Mouse (Mus musculus): Measurements from ENCODE around the gene Asdurf. TPM values are rescaled to one million over a fixed set of nuclear protein-coding genes. Genes with fewer than 3 reads are reported as not detected.
"Not testable (repeated sequence)": the region's sequence is repeated elsewhere in the genome, so short reads cannot be mapped to it uniquely, and the experiment has no call there.

Asdurf gene
- polyA plus RNA-seq, 1 experiment from 2014 or later = 13.4 TPM

GRCm38 (mm10) chr1:53358988-53359387 lies 6.6 kb upstream of the Asdurf start:
- H3K27ac ChIP-seq (replicated peaks) = no peak overlapping the region
- no peak overlapping the region for H3K9ac ChIP-seq (ENCODE audit: low read length)
- H3K36me3 ChIP-seq (ENCODE audit: control insufficient read depth, insufficient read depth, low read length) = no peaks in the 10 kb centered on the region
- no peaks in the 10 kb centered on the region for H3K4me1 ChIP-seq (replicated peaks; ENCODE audit: control insufficient read depth, insufficient read depth)
- H3K4me2 ChIP-seq (replicated peaks; ENCODE audit: low read depth) = no peak overlapping the region
- no peaks in the 10 kb centered on the region for H3K9me3 ChIP-seq (ENCODE audit: control insufficient read depth, low read length)
- no peak for TF ChIP-seq EP300 (optimal IDR thresholded peaks at IDR 0.05)
- TF ChIP-seq CTCF (IDR thresholded peaks at IDR 0.05; ENCODE audit: low read depth) = no peak
- ATAC-seq (ENCODE audit: low FRiP score, low TSS enrichment) (no peak), DNase-seq (ENCODE audit: low spot score) (no peak)
- H3K4me3 ChIP-seq (ENCODE audit: low read depth, low read length) = no peak overlapping the region
- H3K27me3 ChIP-seq (ENCODE audit: control insufficient read depth, insufficient read depth, low read length) = no peaks in the 10 kb centered on the region

DNA sequence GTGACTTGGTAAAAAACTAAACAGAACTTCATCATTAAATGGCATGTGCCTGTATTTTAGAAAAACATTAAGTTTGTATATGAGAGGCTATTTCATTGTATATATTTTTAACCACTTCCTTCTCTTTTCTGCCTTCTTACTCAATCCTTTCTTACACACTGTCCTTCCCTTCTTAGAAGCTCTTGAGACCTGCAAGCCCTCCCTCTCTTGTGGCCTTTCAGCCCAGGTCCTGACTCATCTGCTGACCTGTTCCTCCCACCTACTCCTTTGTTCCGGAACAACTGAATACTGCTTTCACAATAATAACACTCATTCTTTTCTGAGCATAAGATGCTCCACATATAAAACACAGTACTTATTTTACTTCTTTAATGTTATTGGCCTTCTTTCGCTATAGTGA lies 11.3 kb downstream of the Asdurf start:
- H3K9ac ChIP-seq (ENCODE audit: low read length) = no peak overlapping the region
- H3K27ac ChIP-seq (replicated peaks) = no peak overlapping the region
- H3K4me3 ChIP-seq (ENCODE audit: low read depth, low read length) = no peak overlapping the region
- no peaks in the 10 kb centered on the region for H3K9me3 ChIP-seq (ENCODE audit: control insufficient read depth, low read length)
- WGBS = 98% methylated on average over 2 of the region's 2 CpGs
- DNase-seq (ENCODE audit: low spot score) (no peak), ATAC-seq (ENCODE audit: low FRiP score, low TSS enrichment) (no peak)
- no peak overlapping the region for H3K4me2 ChIP-seq (replicated peaks; ENCODE audit: low read depth)
- no peak for TF ChIP-seq CTCF (IDR thresholded peaks at IDR 0.05; ENCODE audit: low read depth)
- no peaks in the 10 kb centered on the region for H3K4me1 ChIP-seq (replicated peaks; ENCODE audit: control insufficient read depth, insufficient read depth)
- no peaks in the 10 kb centered on the region for H3K27me3 ChIP-seq (ENCODE audit: control insufficient read depth, insufficient read depth, low read length)
- 0 out of 2 replicates have a peak, but pooled peaks cover 2% of the 10 kb centered on the region for H3K36me3 ChIP-seq (ENCODE audit: control insufficient read depth, insufficient read depth, low read length)

GRCm38 (mm10) chr1:53337403-53337802 lies 15.0 kb downstream of the Asdurf start:
- H3K27ac ChIP-seq (replicated peaks); H3K9ac ChIP-seq (ENCODE audit: low read length); H3K4me3 ChIP-seq (ENCODE audit: low read depth, low read length); ATAC-seq (ENCODE audit: low FRiP score, low TSS enrichment); H3K4me2 ChIP-seq (replicated peaks; ENCODE audit: low read depth); H3K9me3 ChIP-seq (ENCODE audit: control insufficient read depth, low read length); DNase-seq (ENCODE audit: low spot score); H3K4me1 ChIP-seq (replicated peaks; ENCODE audit: control insufficient read depth, insufficient read depth); H3K27me3 ChIP-seq (ENCODE audit: control insufficient read depth, insufficient read depth, low read length); H3K36me3 ChIP-seq (ENCODE audit: control insufficient read depth, insufficient read depth, low read length): not testable (repeated sequence)
- 65% methylated on average over 2 of the region's 2 CpGs for WGBS

- Histone ChIP-seq H3K36me3 (ENCODE audit: control insufficient read depth, insufficient read depth, low read length) (no peaks in the 10 kb centered on the region), H3K4me1 (replicated peaks; ENCODE audit: control insufficient read depth, insufficient read depth) (no peaks in the 10 kb centered on the region), H3K27ac (replicated peaks) (no peak overlapping the region), H3K4me2 (replicated peaks; ENCODE audit: low read depth) (no peak overlapping the region), H3K9me3 (ENCODE audit: control insufficient read depth, low read length) (no peaks in the 10 kb centered on the region), H3K4me3 (ENCODE audit: low read depth, low read length) (no peak overlapping the region), H3K9ac (ENCODE audit: low read length) (no peak overlapping the region), H3K27me3 (ENCODE audit: control insufficient read depth, insufficient read depth, low read length) (no peaks in the 10 kb centered on the region)
- no peak for DNase-seq (ENCODE audit: low spot score)
- ATAC-seq (ENCODE audit: low FRiP score, low TSS enrichment) = no peak
- TF ChIP-seq EP300 (optimal IDR thresholded peaks at IDR 0.05) = no peak
These were observed 17.0 kb downstream of the Asdurf start for GRCm38 (mm10) chr1:53335465-53335864.

DNA sequence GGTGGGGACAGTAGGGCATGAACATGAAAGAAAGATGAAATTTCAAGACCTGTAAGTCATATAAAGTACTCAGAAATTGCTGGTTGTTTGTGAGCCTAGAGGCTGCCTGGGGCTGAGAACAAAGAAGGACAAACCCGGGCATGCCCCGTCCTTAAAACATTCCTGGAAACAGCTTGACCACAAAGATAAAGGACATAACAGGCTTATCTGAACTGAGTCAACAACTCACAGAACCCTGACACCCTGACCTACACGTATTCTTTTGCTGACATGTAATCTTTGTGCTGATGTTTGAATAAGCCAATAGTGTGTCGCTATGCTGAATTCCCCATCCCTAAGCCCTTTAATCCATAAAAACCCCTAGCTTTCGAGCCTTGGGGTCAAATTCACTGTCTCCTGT lies 18.9 kb downstream of the Asdurf start:
- 50% methylated on average over 5 of the region's 5 CpGs for WGBS
- ATAC-seq (ENCODE audit: low FRiP score, low TSS enrichment); H3K9ac ChIP-seq (ENCODE audit: low read length); DNase-seq (ENCODE audit: low spot score); H3K4me1 ChIP-seq (replicated peaks; ENCODE audit: control insufficient read depth, insufficient read depth); H3K9me3 ChIP-seq (ENCODE audit: control insufficient read depth, low read length); H3K4me3 ChIP-seq (ENCODE audit: low read depth, low read length); H3K27ac ChIP-seq (replicated peaks); H3K4me2 ChIP-seq (replicated peaks; ENCODE audit: low read depth); H3K27me3 ChIP-seq (ENCODE audit: control insufficient read depth, insufficient read depth, low read length); H3K36me3 ChIP-seq (ENCODE audit: control insufficient read depth, insufficient read depth, low read length): not testable (repeated sequence)

DNA sequence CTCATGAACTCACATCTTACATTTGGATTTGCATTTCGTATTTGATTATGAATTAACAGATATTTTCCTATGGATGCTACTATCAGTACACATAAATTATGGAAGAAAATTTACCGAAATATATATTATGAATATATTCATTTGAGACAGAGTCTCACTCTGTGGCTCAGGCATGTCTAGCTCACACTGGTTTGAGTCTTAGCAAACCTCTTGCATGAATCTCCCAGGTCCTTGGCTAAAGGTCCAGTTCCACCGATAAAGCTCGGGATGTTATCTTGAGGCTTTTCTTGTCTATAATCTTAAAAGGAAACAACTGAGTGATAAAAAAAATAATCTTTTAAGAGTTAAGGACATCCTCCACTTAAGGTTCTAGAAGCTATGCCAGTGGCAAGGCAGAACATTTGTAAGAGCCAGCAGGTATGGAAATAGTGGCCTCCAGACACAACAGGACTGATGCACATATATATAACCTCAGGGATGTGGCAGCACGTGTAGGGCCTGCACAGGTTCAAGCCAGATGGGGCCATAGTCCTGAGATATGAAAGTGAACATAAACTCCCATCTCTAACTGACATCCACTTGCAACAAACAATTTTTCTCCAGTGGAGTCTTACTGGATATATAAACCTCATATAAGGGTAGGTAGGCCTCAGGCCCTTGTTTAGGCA lies 27.5 kb downstream of the Asdurf start:
- H3K27ac ChIP-seq (replicated peaks) = no peak overlapping the region
- H3K9ac ChIP-seq (ENCODE audit: low read length) = no peak overlapping the region
- no peak overlapping the region for H3K4me3 ChIP-seq (ENCODE audit: low read depth, low read length)
- WGBS = 91% methylated on average over 5 of the region's 5 CpGs
- TF ChIP-seq CTCF (IDR thresholded peaks at IDR 0.05; ENCODE audit: low read depth) = no peak
- TF ChIP-seq EP300 (optimal IDR thresholded peaks at IDR 0.05) = no peak
- ATAC-seq (ENCODE audit: low FRiP score, low TSS enrichment) (no peak), DNase-seq (ENCODE audit: low spot score) (no peak)
- no peaks in the 10 kb centered on the region for H3K27me3 ChIP-seq (ENCODE audit: control insufficient read depth, insufficient read depth, low read length)
- no peaks in the 10 kb centered on the region for H3K36me3 ChIP-seq (ENCODE audit: control insufficient read depth, insufficient read depth, low read length)
- H3K9me3 ChIP-seq (ENCODE audit: control insufficient read depth, low read length) = no peaks in the 10 kb centered on the region
- no peak overlapping the region for H3K4me2 ChIP-seq (replicated peaks; ENCODE audit: low read depth)
- H3K4me1 ChIP-seq (replicated peaks; ENCODE audit: control insufficient read depth, insufficient read depth) = no peaks in the 10 kb centered on the region
